Mouse (Mus musculus): ENCODE results near the gene Ttll8.

The Ttll8 gene

GRCm38 (mm10) chr15:88882851-88883250 lies 71.4 kb downstream of the Ttll8 start:
- DNase-seq (ENCODE audit: low spot score), result no peak

- no peak for DNase-seq (ENCODE audit: low spot score)
Measured at GRCm38 (mm10) chr15:88881253-88882044, 72.8 kb downstream of the Ttll8 start.

- no peak for DNase-seq (ENCODE audit: low spot score)
Measured at GRCm38 (mm10) chr15:88877021-88877400, 77.2 kb downstream of the Ttll8 start.

- peak; percentile 83 for DNase-seq (ENCODE audit: low spot score)
Measured at GRCm38 (mm10) chr15:88876155-88877020, 77.8 kb downstream of the Ttll8 start.

GRCm38 (mm10) chr15:88875625-88876081 lies 78.6 kb downstream of the Ttll8 start:
- no peak for DNase-seq (ENCODE audit: low spot score)

- no peak for DNase-seq (ENCODE audit: low spot score)
Measured at GRCm38 (mm10) chr15:88874477-88874876, 79.7 kb downstream of the Ttll8 start.

- DNase-seq (ENCODE audit: low spot score), result no peak
Measured at GRCm38 (mm10) chr15:88874061-88874460, 80.2 kb downstream of the Ttll8 start.

GRCm38 (mm10) chr15:88870418-88871185 lies 83.6 kb downstream of the Ttll8 start:
- no peak for DNase-seq (ENCODE audit: low spot score)

- DNase-seq (ENCODE audit: low spot score), result no peak
Measured at GRCm38 (mm10) chr15:88868024-88868742, 86.0 kb downstream of the Ttll8 start.

GRCm38 (mm10) chr15:88867368-88868023 lies 86.7 kb downstream of the Ttll8 start:
- no peak for DNase-seq (ENCODE audit: low spot score)

GRCm38 (mm10) chr15:88866934-88867356 lies 87.3 kb downstream of the Ttll8 start:
- no peak for DNase-seq (ENCODE audit: low spot score)

- DNase-seq (ENCODE audit: low spot score), result no peak
Measured at GRCm38 (mm10) chr15:88865888-88866695, 88.1 kb downstream of the Ttll8 start.

GRCm38 (mm10) chr15:88865061-88865460 lies 89.2 kb downstream of the Ttll8 start:
- no peak for DNase-seq (ENCODE audit: low spot score)

- DNase-seq (ENCODE audit: low spot score), result no peak
Measured at GRCm38 (mm10) chr15:88864270-88865030, 89.8 kb downstream of the Ttll8 start.

GRCm38 (mm10) chr15:88863695-88864231 lies 90.5 kb downstream of the Ttll8 start:
- DNase-seq (ENCODE audit: low spot score), result peak; percentile 77

- no peak for DNase-seq (ENCODE audit: low spot score)
Measured at GRCm38 (mm10) chr15:88862881-88863694, 91.1 kb downstream of the Ttll8 start.

- peak; percentile 95 for DNase-seq (ENCODE audit: low spot score)
Measured at GRCm38 (mm10) chr15:88861772-88862622, 92.2 kb downstream of the Ttll8 start, which contains the start of gene Pim3. Gene Pim3 (plus strand): TSS chr15:88862186.
